Mouse (Mus musculus): ENCODE measurements around the gene Vps45. TPM values are rescaled to one million over a fixed set of nuclear protein-coding genes. Genes with fewer than 3 reads are reported as not detected.

Gene Vps45
- total RNA-seq, 1 experiment from 2014 or later, result 41.2 TPM

- DNase-seq, result no peak
These were observed 20.1 kb downstream of the Vps45 start for GRCm38 (mm10) chr3:96038156-96038555.

DNA sequence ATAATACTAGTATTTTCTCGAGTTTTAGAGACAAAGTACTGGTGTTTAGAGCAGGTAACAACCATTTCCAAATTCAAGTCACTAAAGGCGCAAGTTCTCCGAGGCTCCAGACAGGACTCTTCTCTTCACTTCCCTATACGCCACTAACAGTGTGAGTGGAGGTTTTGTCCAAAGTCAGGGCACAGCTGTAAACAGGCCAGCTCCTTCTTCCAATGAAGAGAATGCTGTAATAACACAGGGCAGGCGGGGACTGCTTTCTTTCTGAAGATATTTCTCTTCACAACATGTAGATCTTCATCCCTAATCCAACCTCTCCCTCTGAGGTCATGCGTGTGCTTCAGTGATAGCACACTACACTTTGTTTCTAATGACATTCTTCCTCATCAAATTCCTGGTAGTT, 21.5 kb downstream of the Vps45 start:
- DNase-seq, result no peak

GRCm38 (mm10) chr3:96033046-96033445, 25.2 kb downstream of the Vps45 start:
- no peak for DNase-seq

DNA sequence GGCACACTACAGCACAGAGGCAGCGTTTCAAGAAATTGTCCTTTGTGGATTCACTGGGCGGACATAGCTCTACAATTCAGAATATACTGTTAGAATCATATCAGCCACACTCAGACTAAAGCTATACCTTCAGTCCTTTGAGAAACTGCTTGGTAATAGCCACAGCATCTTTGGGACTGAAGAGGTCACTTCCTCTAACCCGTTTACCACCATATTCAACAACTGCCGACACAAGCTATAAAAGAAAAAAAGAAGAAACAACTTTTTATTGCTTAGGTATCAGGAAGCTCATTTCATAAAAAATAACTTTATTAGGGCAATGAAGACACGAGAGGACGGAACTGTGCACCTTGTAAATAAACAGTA, 25.6 kb downstream of the Vps45 start:
- DNase-seq, result no peak

DNA sequence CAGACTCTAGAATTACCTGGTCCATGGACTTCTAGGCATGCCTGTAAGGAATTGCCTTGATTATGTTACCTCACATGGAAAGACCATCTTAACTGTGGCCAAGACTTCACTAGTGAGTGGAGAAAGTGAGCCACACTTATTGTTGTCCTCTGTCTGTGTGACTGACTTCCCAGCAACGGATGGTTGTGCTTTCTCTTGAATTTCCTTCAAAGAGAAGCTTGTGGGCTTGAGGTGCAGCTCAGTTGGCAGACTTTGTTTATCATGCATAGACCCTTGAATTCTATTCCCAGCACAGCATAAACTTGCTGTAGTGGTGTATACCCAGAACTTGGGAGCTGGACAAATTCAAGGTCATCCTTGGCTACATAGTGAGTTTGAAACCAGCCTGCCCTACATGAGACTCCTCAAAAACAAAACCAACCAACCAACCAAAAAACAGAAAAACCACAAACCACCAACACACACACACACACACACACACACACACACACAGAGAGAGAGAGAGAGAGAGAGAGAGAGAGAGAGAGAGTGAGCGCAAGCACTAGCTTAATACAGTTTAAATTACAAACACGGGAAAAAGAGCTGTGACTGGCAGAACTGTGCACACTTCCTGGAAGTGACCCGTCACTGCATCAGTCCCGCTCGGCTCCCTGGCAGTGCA, 26.1 kb downstream of the Vps45 start:
- no peak for DNase-seq

DNA sequence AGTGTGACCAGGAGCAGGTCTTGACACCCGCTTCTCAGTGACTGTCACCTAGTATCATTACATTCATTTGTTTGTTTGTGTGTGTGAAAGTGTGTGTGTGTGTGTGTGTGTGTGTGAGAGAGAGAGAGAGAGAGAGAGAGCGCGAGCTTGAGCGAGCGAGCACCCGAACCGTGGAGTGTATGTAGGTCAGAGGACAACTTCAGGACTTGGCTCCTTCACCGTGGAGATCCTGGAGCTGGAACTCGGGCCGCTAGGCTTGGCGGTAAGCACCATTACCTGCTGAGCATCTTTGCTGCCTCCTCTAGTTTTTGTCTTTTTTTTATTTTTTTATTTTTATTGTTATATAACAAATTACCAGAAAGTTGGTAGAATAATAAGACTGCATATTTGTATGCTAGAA, 28.5 kb downstream of the Vps45 start:
- no peak for DNase-seq

GRCm38 (mm10) chr3:96029336-96029735, 28.9 kb downstream of the Vps45 start:
- DNase-seq, result no peak

DNA sequence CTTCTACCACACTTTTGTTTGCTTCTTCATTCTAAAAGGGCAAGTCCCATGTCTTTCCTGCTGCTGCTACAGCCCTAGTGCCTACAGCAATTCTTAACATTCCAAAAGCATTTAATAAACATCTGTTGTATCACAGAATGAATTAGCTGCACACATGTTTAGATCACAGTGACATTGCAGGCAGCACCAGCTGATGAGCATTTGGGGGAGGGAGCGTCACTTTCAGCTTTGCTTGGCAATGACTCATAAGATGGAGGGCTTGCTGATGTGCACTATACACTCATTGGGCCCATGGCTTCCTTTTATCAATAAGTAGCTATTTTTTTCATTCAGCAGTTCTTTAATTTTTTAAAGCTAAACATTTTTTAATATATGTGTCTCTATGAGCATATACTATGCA, 30.4 kb downstream of the Vps45 start:
- DNase-seq, result no peak

DNA sequence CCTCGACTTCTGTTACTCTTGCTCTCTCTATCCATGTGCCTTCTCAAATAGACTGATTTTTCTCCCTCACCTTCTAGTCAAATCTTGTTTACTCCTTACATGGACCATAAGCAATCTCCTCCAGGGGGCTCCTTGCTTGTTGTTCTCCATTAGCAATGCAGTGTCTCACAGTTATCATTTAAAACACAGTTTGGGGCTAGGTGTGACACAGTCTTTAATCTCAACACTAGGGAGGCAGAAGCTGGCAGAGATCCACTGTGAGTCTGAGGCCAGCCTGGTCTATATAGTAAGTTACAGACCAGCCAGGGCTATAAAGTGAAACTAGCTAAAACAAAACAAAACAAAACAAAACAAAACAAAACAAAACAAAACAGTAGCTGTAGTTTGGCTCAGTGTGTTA, 31.1 kb downstream of the Vps45 start:
- no peak for DNase-seq

- DNase-seq, result no peak
These were observed 36.7 kb downstream of the Vps45 start for GRCm38 (mm10) chr3:96021421-96022128.

- DNase-seq, result no peak
These were observed 37.5 kb downstream of the Vps45 start for GRCm38 (mm10) chr3:96020735-96021134.

DNA sequence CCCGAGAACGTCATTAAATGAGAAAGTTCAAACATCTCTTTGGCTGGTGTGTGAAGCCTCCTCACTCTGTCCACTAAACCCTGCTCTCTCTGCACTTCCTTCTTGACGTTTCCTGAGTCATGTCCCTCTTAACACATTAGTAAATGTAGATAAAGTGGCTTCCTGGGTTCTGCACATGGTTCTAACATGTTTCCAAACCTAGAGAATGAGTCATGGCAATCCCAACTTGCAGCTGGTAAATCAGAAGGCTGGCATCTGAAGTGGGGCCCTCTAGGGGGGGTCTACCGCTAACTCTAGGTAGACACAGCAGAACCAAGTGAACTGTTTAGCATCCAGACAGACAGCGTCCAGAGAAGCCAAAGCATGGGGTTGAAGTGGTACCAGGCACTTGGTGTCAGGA, 40.8 kb downstream of the Vps45 start:
- DNase-seq, result no peak

DNA sequence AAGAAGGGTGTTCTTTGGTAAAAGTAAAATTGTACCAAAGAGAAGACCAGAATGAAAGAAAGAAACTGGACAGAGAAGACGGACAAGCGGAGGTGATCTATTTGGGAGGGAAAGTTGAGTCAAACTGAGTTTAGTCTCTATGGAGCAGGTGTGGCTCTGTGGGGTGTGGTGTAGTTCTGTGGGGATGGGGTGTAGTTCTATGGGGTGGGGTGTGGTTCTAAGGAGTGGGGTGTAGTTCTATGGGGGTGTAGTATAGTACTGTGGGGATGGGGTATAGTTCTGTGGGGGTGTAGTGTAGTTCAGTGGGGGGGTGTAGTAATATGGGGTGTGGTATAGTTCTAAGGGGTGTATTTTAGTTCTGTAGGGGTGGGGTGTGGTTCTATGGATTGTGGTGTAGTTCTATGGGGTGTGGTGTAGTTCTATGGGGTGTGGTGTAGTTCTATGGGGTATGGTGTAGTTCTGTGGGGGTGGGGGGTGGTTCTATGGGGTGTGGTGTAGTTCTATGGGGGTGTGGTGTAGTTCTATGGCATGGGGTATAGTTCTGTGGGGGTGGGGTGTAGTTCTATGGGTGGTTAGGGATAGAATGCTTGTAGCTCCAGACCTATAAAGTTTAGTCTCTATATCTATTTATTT, 41.9 kb downstream of the Vps45 start:
- no peak for DNase-seq

DNA sequence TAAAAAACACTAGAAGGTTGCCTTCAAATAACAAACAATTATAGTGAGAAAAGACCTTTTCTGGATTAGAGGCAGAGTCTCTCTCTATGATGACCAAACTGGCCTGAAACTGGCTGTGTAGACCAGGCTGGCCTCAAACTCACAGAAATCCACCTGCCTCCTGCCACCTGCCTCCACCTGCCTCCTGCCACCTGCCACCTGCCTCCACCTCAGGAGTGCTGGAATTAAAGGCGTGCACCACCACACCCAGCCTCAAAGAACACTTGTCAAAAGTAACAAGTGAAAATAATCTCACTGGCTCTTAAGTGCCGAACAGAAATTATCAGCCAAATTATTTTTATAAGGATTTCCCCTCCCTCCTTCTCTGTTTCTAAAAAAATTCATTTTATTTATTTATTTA, 42.6 kb downstream of the Vps45 start:
- DNase-seq, result no peak

- no peak for DNase-seq
These were observed 45.5 kb downstream of the Vps45 start for GRCm38 (mm10) chr3:96012805-96013204.

DNA sequence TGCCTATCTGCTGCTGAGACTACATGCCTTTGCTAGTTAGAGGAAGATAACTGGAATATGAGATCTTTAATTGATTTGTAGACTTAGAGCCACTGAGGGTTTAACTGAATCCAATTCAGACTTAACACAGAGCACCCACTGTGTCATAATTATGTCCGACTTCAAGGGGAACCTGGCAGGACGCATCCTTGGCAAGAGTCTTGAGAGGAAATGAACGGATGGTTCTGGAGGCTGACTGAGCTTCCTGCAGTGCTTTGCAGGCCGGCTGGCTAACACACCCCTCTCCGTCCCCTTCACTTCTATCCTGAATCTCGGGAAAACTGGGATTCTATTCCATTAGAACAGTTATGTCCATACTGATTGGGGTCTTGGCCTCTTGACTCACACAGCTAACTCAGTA, 49.8 kb downstream of the Vps45 start:
- no peak for DNase-seq

GRCm38 (mm10) chr3:96001560-96001959, 56.7 kb downstream of the Vps45 start:
- DNase-seq, result no peak

DNA sequence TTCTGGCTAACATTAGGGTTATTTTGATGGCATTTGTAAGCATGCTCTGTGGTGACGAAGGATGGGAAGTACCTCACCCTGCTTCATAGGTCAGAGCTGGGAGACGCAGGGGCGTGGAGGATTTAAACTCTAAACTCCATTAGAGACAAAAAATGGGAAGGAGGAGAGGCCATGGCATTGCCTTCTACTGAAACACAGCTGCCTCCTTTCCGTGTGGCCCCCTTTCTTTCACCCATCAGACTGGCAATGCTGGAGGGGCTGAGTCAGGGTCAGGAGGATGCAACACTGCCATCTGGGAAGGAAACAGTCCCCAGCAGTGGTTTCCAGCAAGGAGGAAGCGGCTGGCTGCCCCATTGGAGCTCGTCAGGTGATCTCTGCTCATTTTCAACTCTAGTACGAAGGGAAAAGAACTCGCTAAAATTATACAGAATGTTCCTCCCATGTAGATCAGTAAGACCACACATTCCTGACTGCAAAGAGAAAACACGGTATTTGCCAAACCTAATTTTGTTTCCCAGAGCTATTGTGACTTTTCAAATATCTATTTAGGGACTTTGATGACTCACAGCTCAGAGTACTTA, 57.3 kb downstream of the Vps45 start:
- no peak for DNase-seq

- no peak for DNase-seq
These were observed 58.1 kb downstream of the Vps45 start for GRCm38 (mm10) chr3:96000080-96000632.

DNA sequence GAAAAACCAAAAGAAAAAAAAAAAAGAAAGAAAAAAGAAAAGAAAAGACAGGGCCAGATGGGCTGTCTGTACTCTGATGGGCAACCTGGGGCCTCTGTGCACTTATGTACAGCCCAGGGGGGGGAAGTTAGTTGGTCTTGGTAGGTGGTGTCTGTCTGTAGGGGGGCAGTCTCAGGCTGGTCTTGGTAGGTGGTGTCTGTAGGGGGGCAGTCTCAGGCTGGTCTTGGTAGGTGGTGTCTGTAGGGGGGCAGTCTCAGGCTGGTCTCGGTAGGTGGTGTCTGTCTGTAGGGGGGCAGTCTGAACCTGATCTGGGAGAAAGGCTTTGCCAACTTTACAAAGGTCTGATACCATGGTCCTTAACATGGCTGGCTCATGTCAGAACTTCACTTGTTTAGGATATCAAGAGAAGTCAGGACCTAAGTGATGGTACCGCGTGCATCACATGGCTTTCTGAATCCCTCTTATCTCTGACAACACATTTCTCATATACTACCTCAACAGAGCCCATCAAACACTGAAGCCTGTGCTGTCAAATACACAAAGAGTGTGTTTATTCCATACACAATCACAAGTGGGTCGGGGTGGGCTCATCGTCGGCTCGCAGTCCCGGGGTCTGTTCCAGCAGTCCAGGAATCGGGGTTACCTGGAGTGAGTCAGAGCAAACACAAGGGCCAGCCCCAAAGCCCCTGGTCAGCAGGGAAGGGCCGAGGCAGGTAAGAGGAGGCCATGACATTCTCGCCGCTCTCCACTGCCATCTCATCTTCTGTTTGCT, 58.8 kb downstream of the Vps45 start:
- DNase-seq, result no peak

DNA sequence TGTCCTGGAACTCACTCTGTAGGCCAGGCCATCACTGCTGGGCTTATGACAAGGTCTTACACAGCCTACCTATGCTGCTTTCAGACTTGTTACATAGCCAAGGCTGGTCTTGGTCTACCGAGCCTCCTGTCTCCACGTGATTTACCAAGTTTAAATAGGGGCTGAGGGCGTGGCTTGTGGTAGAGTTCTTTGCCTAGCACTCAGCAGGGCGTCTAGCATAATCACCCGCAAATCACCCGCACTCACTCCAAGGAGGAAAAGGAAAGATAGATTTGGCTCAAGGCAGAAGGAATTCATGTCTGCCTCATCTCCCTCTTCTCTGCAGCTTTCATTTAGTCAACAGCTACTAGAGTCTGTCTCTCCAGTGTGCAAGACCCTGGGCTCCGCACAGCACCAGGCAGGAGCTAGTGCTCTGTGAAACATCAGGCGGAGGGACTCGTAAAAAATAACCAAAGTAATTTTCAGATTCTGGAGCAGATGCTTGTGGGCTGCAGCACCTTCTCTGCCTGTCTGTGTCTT, 61.0 kb downstream of the Vps45 start:
- no peak for DNase-seq

GRCm38 (mm10) chr3:95996451-95997073, 61.7 kb downstream of the Vps45 start:
- DNase-seq, result no peak

All from adrenal gland, postnatal 25 days (tissue).